Mouse (Mus musculus): Measurements from ENCODE around the gene Hist1h4f.

GRCm38 (mm10) chr13:23515281-23515680 lies 36.2 kb downstream of the Hist1h4f start:
- TF ChIP-seq POLR2AphosphoS5 (IDR thresholded peaks at IDR 0.05; ENCODE audit: insufficient replicate concordance, low read depth, low read length) (no peak), CTCF (IDR thresholded peaks at IDR 0.05; ENCODE audit: low read depth, low read length) (no peak), GATA1 (IDR thresholded peaks at IDR 0.05; ENCODE audit: borderline replicate concordance, low read length) (no peak), GATA2 (IDR thresholded peaks at IDR 0.05; ENCODE audit: borderline replicate concordance, low read depth, low read length) (no peak), TAL1 (conservative IDR thresholded peaks at IDR 0.05; ENCODE audit: low read depth, low read length) (no peak)
